ENCODE assay signal across 7 mouse cellular contexts in the genomic region with DNA sequence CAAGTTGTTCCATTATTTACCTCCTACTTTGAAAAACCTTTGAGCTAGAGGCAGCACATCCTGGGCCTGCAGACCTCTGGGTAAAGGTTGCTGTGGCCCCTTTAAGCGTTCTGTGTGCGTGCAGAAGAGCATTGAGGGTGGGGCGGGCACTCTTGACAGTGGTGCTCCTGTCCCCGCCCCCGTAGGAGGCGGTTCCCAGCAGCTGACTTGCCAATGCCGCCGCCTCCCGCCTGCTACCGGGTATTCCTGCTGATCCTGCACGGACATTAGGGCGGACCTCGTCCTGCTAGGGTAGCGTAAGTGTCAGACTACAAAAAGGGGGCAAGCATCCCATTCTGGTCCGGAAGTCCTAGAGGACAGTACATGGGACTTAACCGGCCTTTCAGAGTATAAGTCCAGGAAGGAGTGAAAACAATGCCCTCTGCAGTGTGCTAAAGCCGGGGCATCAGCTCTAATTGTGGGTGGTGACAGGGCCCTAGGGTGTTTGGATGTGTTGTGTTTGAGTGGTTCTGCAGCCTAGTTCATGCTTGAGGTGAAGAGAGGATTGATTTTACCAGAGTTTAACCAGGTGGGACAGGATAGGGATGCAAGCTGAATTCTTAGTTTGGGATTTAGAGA. TPM values are rescaled to one million over a fixed set of nuclear protein-coding genes. Genes with fewer than 3 reads are reported as not detected.
DNase-seq lines count a peak whose midpoint lies in the region; ATAC-seq lines count a peak whose summit lies in the region.

No protein-coding gene starts in this region.

- H3K4me3 ChIP-seq in brown adipose tissue, adult 24 weeks (ENCODE audit: insufficient read depth, low read depth, low read length), result peak overlapping the region; percentile 67
- H3K4me3 ChIP-seq in heart, embryonic 12.5 days, result peak overlapping the region; percentile 52
- H3K4me3 ChIP-seq in kidney, embryonic 16.5 days (ENCODE audit: low read length), result peak overlapping the region; percentile 39

- no peaks in the 10 kb centered on the region for H3K27me3 ChIP-seq in heart, embryonic 12.5 days (replicated peaks)
- no peaks in the 10 kb centered on the region for H3K27me3 ChIP-seq in kidney, embryonic 16.5 days (ENCODE audit: insufficient read depth, low read length)

- peak overlapping the region; percentile 76 for H3K4me2 ChIP-seq in heart, embryonic 12.5 days
- H3K4me2 ChIP-seq in kidney, embryonic 16.5 days (replicated peaks; ENCODE audit: low read depth, low read length), result peak overlapping the region; percentile 50

- H3K9ac ChIP-seq in heart, embryonic 12.5 days, result peak overlapping the region; percentile 70
- H3K9ac ChIP-seq in kidney, embryonic 16.5 days (replicated peaks; ENCODE audit: low read length), result peak overlapping the region; percentile 45

- H3K4me1 ChIP-seq in brown adipose tissue, adult 24 weeks (ENCODE audit: control insufficient read depth, insufficient read depth, insufficient read length, low read length), result peaks cover 3% of the 10 kb centered on the region; the same call in 1 of the 2 replicates
- H3K4me1 ChIP-seq in heart, embryonic 12.5 days (replicated peaks), result peaks cover 6% of the 10 kb centered on the region
- peaks cover 9% of the 10 kb centered on the region for H3K4me1 ChIP-seq in kidney, embryonic 16.5 days (ENCODE audit: insufficient read depth, low read length)

- peak; percentile 19 for DNase-seq in fat pad, adult 2 months (ENCODE audit: extremely low read depth, low read depth, low spot score)
- peak; percentile 90 for DNase-seq in liver
- peak; percentile 30 to 62 for DNase-seq in monocyte, adult 2 months (ENCODE audit: low read depth in 1 of 2, low spot score in 2 of 2)
- DNase-seq in spleen, postnatal 14 days (ENCODE audit: low spot score in 2 of 2), result peak; percentile 64 to 67

- peak; percentile 97 for ATAC-seq in heart, embryonic 12.5 days (ENCODE audit: insufficient number of reproducible peaks, low FRiP score)
- peak; percentile 98 for ATAC-seq in kidney, embryonic 16.5 days (ENCODE audit: low FRiP score, low TSS enrichment)

- H3K27ac ChIP-seq in brown adipose tissue, adult 24 weeks (replicated peaks; ENCODE audit: low read depth, low read length), result no peak overlapping the region
- peak overlapping the region; percentile 67 for H3K27ac ChIP-seq in heart, embryonic 12.5 days (ENCODE audit: poor library complexity, severe bottlenecking)
- H3K27ac ChIP-seq in kidney, embryonic 16.5 days (ENCODE audit: low read length), result no peak overlapping the region

- no peaks in the 10 kb centered on the region for H3K9me3 ChIP-seq in heart, embryonic 12.5 days (replicated peaks)
- no peaks in the 10 kb centered on the region for H3K9me3 ChIP-seq in kidney, embryonic 16.5 days (ENCODE audit: low read length)

- H3K36me3 ChIP-seq in heart, embryonic 12.5 days, result no peaks in the 10 kb centered on the region
- no peaks in the 10 kb centered on the region for H3K36me3 ChIP-seq in kidney, embryonic 16.5 days (ENCODE audit: insufficient read depth, low read length)

- 1% methylated on average over 17 of the region's 17 CpGs for WGBS in heart, embryonic 12.5 days
- 4% methylated on average over 17 of the region's 17 CpGs for WGBS in kidney, embryonic 16.5 days

RNA-seq across cellular contexts. Expression of gene Ckap5, which starts 11.1 kb away (rescaled TPM):
- polyA plus RNA-seq in brown adipose tissue, adult 24 weeks (2012; ENCODE audit: insufficient read depth, insufficient read length, missing spikeins), result 13.8 and 16.6 TPM in 2 replicates
- polyA plus RNA-seq in heart, embryonic 12.5 days (2016; fragmentation: Nextera tagmentation; extraction: Ambion mirVana), result 77.1 and 87.8 TPM in 2 replicates
- polyA plus RNA-seq in kidney, embryonic 16.5 days (2015; fragmentation: Nextera tagmentation; extraction: Ambion mirVana), result 63.7 and 70.3 TPM in 2 replicates

Comparison
In these comparisons a context has a peak if more than half of its experiments do, and no peak if none do; other contexts are left out.
1. DNase-seq: peak in every context shown above with its lines; median percentile 90 in liver; 66 in spleen, postnatal 14 days; 46 in monocyte, adult 2 months; 19 in fat pad, adult 2 months.